Mouse (Mus musculus) skeletal muscle tissue, adult 2 months (tissue): ENCODE results near the gene Prr14.

Experiments used
- DNase-seq: peaks from one replicate; pipeline ENCODE4 v3.0.0-alpha.2; 2012; ENCODE audit warnings: low read depth, low spot score

Gene Prr14

DNA sequence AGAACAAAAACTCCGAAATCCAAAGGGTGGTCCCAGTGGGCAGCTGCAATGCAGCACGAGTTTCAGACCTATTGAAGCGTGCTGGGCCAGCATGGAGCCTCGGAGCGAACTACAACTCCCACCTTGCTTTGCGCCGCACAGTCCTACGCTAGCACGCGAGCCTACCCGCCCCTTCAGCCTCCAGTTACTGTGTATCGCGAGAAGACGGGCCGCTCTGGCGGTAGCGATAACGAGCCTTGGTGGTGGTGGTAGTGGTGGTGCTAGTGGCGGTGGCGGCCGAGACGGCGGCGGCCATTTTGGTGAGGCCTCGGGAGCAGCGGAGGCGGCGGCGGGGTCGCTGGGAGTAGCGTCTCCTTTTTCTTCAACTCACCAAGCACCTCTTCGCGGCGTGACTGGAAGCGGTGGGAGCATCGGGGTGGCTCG is 52.4 kb downstream of the Prr14 start, which contains the start of gene Srcap:
Gene Srcap, plus strand, starts transcription at position 176 of the 423 bp plus-strand sequence.
- peak; percentile 98 for DNase-seq

DNA sequence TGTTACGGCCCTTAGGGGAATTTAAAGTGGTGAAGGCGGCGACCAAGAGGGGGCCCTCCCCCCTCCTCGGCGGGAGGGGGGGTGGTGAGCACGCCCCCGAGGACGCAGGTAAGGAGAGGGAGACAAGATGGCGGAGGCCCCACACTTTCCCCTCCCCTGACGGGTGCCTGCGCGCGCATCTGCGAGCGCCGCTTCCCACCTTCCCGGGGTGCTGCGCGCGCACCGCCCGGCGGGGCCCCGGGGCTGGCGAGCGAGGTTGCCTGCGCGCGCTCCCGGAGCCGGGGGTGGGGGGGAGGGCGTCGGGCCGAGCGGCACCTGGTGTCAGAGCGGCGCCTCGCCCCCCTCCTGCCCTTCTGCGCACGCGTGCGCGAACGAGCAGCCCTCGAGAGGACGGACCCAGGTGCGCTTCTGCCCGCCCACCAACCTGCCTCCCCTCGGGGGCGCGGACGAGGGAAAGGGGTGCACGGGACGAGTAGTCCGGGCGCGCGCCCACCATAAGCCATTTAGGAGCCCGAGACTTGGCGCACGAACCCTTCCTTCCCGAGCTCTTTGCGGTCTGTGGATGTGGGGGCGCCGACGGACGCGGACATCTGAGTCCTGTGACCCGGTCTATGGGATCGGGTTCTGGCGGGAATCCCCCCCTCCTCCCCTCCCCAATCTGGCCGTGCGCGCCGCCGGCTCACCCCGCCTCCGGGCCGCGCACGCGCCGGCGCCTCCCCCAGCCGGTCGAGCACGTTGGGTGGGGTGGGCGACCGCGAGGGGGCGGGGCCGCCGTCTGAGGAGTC is 53.0 kb downstream of the Prr14 start:
- DNase-seq: peak; percentile 95

DNA sequence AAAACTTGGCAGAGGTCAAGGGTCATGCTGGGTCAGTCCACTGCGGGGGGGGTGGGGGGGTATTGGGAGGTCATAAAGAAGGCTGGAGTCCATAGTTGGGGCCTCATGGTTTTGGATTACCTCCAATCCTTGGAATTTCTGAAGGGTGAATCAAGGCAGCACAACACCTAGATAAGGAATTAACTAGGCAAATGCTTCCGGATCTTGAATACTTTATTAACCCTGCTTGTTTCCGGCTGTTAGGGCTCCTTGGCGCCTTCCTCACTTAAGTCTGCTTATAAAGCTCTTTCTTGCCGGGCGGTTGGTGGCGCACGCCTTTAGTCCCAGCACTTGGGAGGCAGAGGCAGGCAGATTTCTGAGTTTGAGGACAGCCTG is 53.6 kb downstream of the Prr14 start:
- DNase-seq: no peak

DNA sequence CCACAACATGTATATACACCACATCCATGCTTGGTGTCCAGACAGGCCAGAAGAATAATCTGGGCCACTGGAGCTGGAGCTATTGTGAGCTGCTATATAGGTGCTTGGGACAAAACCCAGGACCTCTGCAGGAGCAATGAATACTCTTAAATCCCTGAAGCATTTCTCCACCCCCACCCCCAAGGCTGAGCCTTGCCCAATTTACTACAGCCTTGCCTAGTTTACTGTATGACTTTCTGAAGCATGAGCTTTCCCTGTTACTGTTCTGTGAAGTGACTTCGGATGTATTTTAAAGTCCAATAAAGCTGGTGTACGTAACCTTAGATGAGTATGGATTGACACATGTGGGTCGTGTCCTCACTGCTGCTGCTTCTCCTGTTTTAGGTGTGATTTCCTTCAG is 54.4 kb downstream of the Prr14 start:
- no peak for DNase-seq

DNA sequence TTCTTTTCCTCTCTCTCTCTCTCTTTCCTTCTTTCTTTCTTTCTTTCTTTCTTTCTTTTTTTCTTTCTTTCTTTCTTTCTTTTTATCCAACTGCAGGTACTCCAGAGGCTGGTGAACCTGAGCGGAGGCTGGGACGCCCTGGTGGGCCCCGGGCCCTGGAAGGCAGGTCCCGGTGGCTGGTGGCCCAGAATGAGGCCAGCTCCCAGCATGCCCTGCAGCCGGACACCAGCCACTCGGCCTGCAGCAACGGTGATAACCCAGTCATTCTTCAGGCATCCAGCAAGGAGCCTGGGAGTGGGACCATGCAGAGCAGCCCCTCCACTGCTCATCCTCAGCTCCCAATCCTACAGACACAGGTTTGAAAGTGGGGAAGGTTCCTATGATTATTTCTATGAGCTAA is 56.4 kb downstream of the Prr14 start:
- no peak for DNase-seq

DNA sequence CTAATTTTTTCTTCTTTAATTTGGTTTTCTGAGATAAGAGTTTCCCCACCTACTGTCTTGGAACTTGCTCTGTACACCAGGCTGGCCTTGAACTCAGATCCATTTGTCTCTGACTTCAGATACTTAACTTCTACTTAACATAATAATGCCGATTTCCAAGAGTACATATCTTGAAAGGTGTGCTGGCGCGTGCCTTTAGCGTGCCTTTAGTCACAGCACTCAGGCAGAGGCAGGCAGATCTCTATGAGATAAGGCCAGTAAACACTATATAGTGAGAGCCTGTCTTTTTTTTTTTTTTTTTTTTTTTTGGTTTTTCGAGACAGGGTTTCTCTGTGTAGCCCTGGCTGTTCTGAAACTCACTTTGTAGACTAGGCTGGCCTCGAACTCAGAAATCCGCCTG is 56.9 kb downstream of the Prr14 start:
- DNase-seq: no peak

DNA sequence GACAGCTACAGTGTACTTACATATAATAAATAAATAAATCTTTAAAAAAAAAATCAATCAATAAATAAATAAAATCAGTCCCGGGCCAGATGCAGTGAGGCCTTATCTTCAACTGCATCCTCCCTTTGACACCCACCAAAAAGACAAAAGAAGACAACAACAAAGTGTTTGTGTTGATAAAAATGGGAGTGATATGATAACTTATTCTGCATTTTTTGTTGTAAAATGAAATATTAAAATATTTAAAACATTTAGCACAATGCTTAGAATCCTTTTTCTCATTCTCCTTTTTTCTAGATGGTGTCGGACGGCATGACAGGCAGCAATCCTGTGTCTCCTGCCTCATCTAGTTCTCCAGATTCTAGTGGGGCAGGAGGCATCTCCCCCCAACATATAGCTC is 59.9 kb downstream of the Prr14 start, which contains the start of gene Gm42715:
Gene Gm42715, plus strand, starts transcription at position 301 of the 400 bp plus-strand sequence.
- DNase-seq: no peak
